Mouse (Mus musculus): ENCODE data around the gene Mest.

Gene Mest

DNA sequence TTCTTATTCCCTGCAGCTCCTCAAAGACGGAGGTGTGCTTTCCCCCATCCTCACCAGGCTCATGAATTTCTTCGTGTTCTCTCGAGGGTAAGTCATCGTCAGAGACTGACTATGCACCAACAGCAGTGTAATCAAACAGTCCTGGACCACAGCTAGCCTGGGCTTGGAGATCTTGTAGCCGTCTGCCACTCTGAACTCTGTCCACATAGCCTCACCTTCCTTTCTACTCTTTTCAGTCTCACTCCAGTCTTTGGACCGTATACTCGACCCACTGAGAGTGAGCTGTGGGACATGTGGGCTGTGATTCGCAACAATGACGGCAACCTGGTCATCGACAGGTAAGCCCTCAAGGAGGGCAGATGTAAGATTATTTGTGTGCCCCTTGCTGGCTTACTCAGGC is 21.5 kb downstream of the Mest start:
- DNase-seq: no peak

DNA sequence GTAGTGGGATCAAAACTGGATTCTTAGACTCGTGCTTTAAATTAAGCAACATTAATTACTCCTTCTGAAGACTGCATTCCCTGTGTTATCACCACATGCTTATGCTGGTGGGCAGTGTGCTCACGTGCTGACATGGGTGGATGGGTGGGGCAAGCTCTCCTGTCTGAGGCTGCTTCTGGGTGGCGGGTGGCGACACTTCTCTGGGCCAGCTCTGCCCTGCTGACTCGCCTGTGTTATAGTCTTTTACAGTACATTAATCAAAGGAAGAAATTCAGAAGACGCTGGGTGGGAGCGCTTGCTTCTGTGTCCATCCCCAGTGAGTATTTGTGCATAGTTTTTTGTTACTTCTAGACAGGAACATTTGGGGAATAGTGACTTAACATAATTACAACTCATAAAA is 22.2 kb downstream of the Mest start:
- no peak for DNase-seq

DNA sequence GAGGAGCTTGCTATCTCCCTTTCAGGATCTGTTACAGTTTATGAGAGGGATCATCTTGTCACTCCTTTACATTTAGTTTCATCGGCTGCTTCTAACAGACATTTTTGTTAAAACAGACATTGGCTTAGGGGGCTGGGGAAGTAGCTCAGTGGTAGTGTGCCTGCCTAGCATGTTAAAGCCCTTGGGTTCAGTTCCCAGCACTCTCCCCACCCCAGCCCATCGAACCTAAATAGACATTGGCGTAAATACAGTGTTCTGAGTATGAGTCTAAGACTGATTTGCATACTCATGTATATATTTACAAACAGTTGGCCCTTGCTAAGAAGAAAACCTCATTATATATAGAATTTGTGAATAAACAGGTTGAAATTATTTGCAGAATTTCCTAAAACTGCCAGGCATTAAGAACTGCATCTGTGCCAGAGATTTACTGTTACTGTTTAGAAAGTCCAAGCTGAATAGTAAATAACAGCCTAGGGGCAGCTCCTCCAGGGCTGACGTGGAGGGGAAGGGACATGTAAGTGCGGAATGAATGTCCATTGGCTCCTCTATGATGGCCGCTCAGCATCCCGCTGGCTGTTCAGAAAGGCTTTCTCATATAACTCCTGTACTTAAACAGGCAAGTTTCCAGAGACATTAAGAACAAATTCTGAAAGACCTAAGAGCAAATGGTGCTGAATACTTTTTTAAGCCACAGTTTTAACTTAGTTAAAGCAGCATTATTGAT is 24.4 kb downstream of the Mest start:
- no peak for DNase-seq

DNA sequence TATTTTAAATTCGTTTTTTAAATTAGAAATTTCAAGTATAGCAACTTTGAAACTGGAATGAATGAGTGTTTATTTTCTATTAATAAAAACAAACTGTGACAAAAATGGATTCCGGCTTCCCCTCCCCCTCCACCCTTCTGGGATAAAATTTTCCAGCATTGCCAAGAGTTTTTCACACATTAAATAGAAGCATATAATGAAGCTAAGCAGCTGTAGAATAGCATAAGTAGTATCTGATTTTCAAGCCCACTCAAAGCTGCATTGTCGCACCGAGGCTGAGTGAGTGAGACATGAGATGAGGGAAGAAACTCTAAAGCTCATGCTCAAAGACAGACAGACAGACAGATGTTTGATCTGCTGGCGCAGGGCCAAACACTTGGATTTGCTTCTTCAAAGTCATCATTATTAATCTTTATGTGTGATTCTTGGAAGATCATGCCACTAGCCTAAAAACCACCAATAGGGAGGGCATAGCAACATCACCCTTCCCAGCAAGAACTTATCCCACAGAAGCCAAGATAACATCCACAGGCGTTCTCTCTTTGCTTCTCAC is 25.1 kb downstream of the Mest start:
- no peak for DNase-seq

DNA sequence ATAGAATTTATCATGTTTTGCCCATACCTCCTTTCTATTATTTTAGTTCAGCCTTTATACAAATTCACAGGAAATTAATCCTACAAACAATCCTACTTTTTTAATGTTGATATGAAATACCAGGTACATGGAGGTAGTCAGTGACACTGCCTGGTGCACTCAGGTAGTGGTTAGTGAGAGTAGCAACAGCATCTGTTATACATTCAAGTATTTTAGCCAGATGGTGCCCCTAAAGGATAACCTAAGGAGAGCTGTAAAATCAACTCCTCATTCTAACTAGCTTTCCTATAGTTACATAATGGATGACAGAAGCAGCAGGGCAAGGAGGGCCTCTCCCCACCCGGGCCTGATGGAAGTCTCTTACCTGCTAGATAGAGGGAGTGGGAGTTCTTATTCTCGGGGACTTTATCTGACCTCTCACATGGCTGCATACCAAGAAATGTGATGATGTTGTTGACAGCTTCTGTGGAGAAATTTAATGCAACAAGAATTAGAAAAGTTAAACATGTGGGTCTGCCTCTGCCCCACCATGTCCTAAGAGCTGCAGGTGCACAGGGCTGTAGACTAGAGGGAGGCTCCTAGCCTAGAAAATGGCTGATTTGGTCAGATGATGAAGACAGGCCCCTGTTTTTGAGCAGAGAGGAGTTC is 25.8 kb downstream of the Mest start:
- no peak for DNase-seq

DNA sequence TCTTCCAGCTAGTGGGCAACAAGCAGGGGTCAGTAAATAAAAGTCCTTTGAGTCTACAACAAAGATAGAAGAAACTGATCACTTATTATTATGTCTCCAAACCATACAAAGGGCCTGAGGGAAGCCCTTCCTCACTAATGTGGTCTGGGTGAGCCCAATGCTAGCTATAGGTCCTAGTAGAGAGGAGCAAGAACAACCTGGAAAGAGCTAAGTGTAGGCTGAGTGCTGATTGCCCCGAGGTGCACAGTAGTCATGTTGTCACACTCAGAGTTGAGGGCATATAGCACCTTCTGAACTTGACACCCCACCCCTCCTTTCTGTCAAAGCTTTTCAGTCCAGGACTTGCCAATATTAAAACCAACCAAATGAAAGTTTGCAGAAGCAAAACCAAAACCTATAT is 26.5 kb downstream of the Mest start:
- DNase-seq: no peak

DNA sequence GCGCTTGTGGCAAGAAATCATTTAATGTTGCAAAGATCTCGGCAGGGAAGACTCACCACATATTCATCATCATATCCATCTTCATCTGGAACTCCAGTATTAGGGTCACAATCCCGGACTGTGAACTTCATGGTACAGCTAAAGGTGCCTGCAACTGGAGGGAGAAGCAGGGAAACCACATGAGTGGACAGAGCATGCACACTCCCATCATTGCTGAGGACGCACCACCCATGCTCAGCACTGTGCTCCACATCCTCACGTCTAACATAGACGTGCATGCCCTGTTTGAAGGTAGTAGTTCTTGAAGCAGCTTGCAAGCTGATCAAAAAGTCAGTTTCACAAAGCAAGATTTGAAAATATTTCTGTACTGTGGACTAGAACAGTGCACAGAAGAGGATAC is 27.1 kb downstream of the Mest start:
- no peak for DNase-seq

DNA sequence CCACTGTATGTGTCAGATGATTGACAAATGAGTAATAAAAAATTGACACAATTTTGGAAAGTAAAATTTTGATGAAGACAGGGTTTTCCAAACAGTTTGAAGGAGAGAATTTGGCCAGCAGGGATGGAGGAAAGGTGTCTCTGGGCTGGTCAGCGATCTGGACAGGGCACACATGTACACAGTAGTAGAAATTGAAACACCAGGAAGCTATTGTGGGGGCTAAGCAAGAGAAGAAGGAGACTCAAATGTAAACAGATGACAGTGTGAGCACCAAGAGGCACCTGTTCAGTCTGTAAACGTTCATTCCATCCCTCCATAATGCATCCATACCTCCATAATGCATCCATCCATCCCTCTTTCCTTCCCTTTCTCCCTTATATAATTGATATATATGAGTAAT is 27.9 kb downstream of the Mest start:
- DNase-seq: no peak

Measured in cerebellum, adult 11-12 months (tissue).